Mouse (Mus musculus) gastrocnemius, postnatal 4 days (tissue): ENCODE measurements around the gene Zfp46. TPM values are rescaled to one million over a fixed set of nuclear protein-coding genes. Genes with fewer than 3 reads are reported as not detected.
A peak's percentile ranks its signal among the peaks of the same experiment; 100 is the strongest.

Source experiments
- DNase-seq, 2 experiments: peaks; one replicate each; pipeline ENCODE4 v3.0.0; 2021 to 2022; ENCODE audit warnings: low spot score in 2 of 2, mixed read lengths in 2 of 2
- total RNA-seq, 2 experiments: library from RNA; stranded (reverse); gene quantifications; 2 replicates each; pipeline ENCODE4 v1.2.3; 2021

The Zfp46 gene
- total RNA-seq, 2 experiments from 2014 or later = 51.2 to 65.1 TPM

GRCm38 (mm10) chr4:136311042-136311999, 26.8 kb downstream of the Zfp46 start:
- DNase-seq = peak; percentile 34 to 54

- no peak for DNase-seq
Observed at GRCm38 (mm10) chr4:136312616-136313015, 28.1 kb downstream of the Zfp46 start.

GRCm38 (mm10) chr4:136317667-136318066, 33.2 kb downstream of the Zfp46 start:
- no peak for DNase-seq

- no peak for DNase-seq
Observed at GRCm38 (mm10) chr4:136320016-136320415, 35.5 kb downstream of the Zfp46 start.

- DNase-seq = peak in 1 of 2 experiments; percentile 13
Observed at GRCm38 (mm10) chr4:136324226-136324625, 39.7 kb downstream of the Zfp46 start.

- no peak for DNase-seq
Observed at GRCm38 (mm10) chr4:136327238-136327637, 42.8 kb downstream of the Zfp46 start.

GRCm38 (mm10) chr4:136328115-136328514, 43.6 kb downstream of the Zfp46 start:
- DNase-seq = no peak

GRCm38 (mm10) chr4:136331709-136332108, 47.2 kb downstream of the Zfp46 start:
- DNase-seq = no peak

- DNase-seq = no peak
Observed at GRCm38 (mm10) chr4:136333191-136333590, 48.7 kb downstream of the Zfp46 start.

- no peak for DNase-seq
Observed at GRCm38 (mm10) chr4:136335065-136335464, 50.6 kb downstream of the Zfp46 start.

GRCm38 (mm10) chr4:136337129-136337528, 52.6 kb downstream of the Zfp46 start:
- no peak for DNase-seq

Other genes with a start within 250 kb of the Zfp46 start
- 100 to 1,000 TPM; 466 to 495 TPM for gene Rpl11, start 231.3 kb upstream of the Zfp46 start, total RNA-seq
- gene Id3, start 141.2 kb upstream of the Zfp46 start, total RNA-seq = 10 to 100 TPM; 51.3 to 59.3 TPM
- gene E2f2, start 112.3 kb upstream of the Zfp46 start, total RNA-seq = 10 to 100 TPM; 18.4 to 19.4 TPM
- gene Asap3, start 78.3 kb upstream of the Zfp46 start, total RNA-seq = 10 to 100 TPM; 12.2 to 13.4 TPM
- gene Tcea3, start 37.0 kb upstream of the Zfp46 start, total RNA-seq = 100 to 1,000 TPM; 149 to 154 TPM
- gene Hnrnpr, start 26.3 kb downstream of the Zfp46 start, total RNA-seq = 10 to 100 TPM; 78.7 to 79.0 TPM
- gene Htr1d, start 138.8 kb downstream of the Zfp46 start, total RNA-seq = not detected
- gene 6030445D17Rik, start 177.6 kb downstream of the Zfp46 start, total RNA-seq = under 1 TPM; 0.76 to 0.91 TPM
- gene Luzp1, start 185.1 kb downstream of the Zfp46 start, total RNA-seq = 10 to 100 TPM; 32.6 to 36.2 TPM